Mouse (Mus musculus): ENCODE results near the gene Ceacam15. TPM values are rescaled to one million over a fixed set of nuclear protein-coding genes. Genes with fewer than 3 reads are reported as not detected.
"Not testable (repeated sequence)": the region's sequence is repeated elsewhere in the genome, so short reads cannot be mapped to it uniquely, and the experiment has no call there.

Ceacam15 gene
- total RNA-seq, 2 experiments from 2014 or later: not detected

- not testable (repeated sequence) for DNase-seq (ENCODE audit: low spot score)
Measured at GRCm38 (mm10) chr7:16633913-16634312, 41.6 kb downstream of the Ceacam15 start.

DNA sequence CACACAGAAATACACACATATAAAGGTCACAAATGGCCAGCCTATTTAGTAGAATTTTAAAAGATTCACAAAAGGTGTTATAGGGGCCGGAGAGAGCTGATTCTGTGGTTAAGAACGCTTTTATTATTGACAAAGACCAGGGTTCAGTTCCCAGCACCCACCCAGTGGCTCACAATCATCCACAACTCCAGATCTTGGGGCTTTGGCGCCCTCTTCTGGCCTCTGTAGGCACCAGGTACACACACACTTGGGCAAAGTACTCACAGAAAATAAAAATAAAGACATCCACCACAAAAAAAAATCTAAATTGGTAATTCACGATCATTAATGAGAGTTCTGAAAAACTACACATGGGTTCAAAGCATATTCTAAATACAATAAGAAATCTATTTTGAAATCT lies 43.6 kb downstream of the Ceacam15 start:
- DNase-seq (ENCODE audit: low spot score): no peak
- intact Hi-C loops (cut with DNase I): no loop called here

More at GRCm38 (mm10) chr7:16633913-16634312, 41.6 kb downstream of the Ceacam15 start:
- intact Hi-C loops (cut with DNase I): not testable (repeated sequence)

GRCm38 (mm10) chr7:16631025-16631424 lies 44.5 kb downstream of the Ceacam15 start:
- intact Hi-C loops (cut with DNase I): no loop called here
- DNase-seq (ENCODE audit: low spot score): no peak

DNA sequence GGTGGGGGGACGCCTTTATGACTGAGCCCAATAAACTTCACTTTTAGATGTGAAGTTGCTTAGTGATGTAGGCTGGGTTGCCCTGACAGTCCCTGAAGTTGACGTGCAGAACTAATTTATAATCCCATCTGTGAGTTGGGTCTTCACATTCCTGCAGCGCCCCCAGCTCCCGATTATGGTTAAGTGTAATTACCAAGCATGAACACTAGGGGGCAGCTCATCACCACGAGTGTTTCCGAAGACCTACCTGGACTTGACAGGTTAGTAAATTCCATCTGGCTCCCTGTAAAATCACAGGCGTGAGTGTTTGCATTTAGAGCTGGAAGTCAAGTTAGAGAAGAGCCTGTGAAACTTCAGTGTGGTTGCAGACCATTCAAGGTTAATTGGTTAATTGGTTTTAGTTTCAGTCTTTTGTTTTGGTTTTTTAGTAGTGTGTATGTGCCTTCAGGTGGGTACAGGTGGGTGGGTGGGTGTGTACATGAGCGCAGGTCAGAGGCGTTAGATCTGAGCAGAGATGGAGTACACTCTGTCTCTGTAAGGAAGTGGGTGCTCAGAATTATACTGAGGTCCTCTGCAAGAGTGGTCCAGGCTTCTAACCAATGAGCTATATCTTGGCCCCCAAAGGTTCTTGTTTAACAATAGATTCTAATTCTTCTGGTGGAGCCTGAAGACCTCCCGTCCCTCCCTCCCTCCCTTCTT lies 45.8 kb downstream of the Ceacam15 start:
- DNase-seq (ENCODE audit: low spot score): no peak
- intact Hi-C loops (cut with DNase I): loop anchor here (1.0 to 5.0 kb wide), 3 partner anchors 66 to 178 kb away; no protein-coding TSS in a partner anchor

GRCm38 (mm10) chr7:16628096-16628771 lies 47.3 kb downstream of the Ceacam15 start:
- intact Hi-C loops (cut with DNase I): loop anchor here (5.0 kb wide), 1 partner anchor 179 kb away; no protein-coding TSS in a partner anchor
- DNase-seq (ENCODE audit: low spot score): no peak

DNA sequence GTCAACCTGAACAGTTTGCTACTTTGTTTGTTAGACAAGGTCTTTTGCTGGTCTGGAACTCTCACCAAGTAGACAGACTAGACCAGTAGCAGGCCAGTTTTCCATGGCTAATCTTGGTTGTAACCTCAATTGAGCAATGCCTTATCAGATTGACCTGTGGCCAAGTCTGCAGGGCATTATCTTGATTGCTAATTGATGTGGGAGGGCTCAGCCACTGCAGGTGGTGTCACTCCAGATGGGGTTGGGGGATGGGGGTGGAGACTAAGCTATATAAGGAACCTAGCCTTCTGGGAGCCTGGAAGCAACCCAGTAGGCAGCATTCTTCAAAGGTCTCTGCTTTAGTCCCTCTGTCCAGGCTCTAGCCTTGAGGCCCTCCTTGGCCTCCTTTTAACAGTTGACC lies 51.8 kb downstream of the Ceacam15 start:
- intact Hi-C loops (cut with DNase I): no loop called here
- DNase-seq (ENCODE audit: low spot score): no peak

DNA sequence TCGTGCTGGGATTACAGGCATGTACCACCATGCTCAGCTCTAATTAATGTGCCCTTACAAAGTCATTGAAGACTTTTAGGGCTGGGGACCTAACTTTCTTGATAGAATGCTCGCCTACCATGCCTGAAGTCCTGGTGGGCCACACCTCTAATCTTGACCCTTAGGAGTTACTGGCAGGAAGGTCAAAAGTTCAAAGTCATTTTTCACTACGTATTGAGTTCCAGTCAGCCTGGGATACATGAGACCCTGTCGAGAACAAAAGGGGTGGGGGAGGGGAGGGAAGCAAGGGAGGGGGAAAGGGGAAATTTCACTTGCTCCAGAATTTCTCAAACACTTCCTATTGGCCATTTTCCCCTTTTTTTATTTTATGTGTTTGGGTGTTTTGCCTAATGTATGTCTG lies 52.4 kb downstream of the Ceacam15 start:
- DNase-seq (ENCODE audit: low spot score): no peak
- intact Hi-C loops (cut with DNase I): no loop called here

Other genes starting within 250 kb of the Ceacam15 start
- 10 to 100 TPM; 82.2 to 88.1 TPM for gene Tmem160, start 222.9 kb downstream of the Ceacam15 start, total RNA-seq (2021)
- not detected for gene Npas1, start 198.0 kb downstream of the Ceacam15 start, total RNA-seq (2021)
- 10 to 100 TPM; 34.2 to 35.8 TPM for gene Arhgap35, start 60.7 kb downstream of the Ceacam15 start, total RNA-seq (2021)
- not detected for gene Ceacam9, start 46.2 kb upstream of the Ceacam15 start, total RNA-seq (2021)
- 10 to 100 TPM; 80.9 to 87.9 TPM for gene Ap2s1, start 62.7 kb upstream of the Ceacam15 start, total RNA-seq (2021)
- 10 to 100 TPM; 18.5 to 22.8 TPM for gene Slc1a5, start 105.6 kb upstream of the Ceacam15 start, total RNA-seq (2021)
- 10 to 100 TPM; 54.8 to 65.5 TPM for gene Strn4, start 140.2 kb upstream of the Ceacam15 start, total RNA-seq (2021)
- gene Fkrp, start 141.0 kb upstream of the Ceacam15 start, total RNA-seq (2021): 10 to 100 TPM; 46.2 to 48.0 TPM
- 10 to 100 TPM; 18.0 to 22.9 TPM for gene Prkd2, start 167.2 kb upstream of the Ceacam15 start, total RNA-seq (2021)
- gene Dact3, start 199.6 kb upstream of the Ceacam15 start, total RNA-seq (2021): 10 to 100 TPM; 15.2 to 17.4 TPM
- gene Gng8, start 216.1 kb upstream of the Ceacam15 start, total RNA-seq (2021): under 1 TPM; 0.45 to 0.86 TPM
- gene Ptgir, start 230.8 kb upstream of the Ceacam15 start, total RNA-seq (2021): 1 to 10 TPM; 2.1 to 3.1 TPM
- gene Calm3, start 248.4 kb upstream of the Ceacam15 start, total RNA-seq (2021): 100 to 1,000 TPM; 196 to 203 TPM